In the genomic region with DNA sequence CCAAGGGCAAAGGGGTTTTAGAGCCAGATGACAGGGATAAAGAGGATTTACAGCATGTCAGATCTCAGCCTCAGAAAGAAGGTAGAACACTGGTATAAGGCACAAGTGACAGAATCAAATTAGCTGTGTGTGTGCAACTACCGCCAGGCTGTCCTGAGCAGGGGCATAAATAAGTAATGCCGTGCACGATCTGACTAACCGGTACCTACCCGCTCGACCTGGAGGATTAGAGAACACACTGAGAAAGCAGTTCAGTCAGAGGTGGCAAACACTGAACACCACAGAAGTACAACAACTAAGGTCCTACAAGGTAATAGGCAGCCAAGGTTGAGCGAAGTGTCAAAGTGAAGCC, we compare ENCODE assay signal across 9 mouse cellular contexts. TPM values are rescaled to one million over a fixed set of nuclear protein-coding genes. Genes with fewer than 3 reads are reported as not detected.
DNase-seq lines count a peak whose midpoint lies in the region; ATAC-seq lines count a peak whose summit lies in the region.
"Had no signal": no experiment of that assay in that cellular context is flagged by ENCODE, and none has a peak within 500 bp of the region (broad histone marks: within the 10 kb centered on the region; RNA-seq: fewer than 3 reads in every experiment).

No protein-coding gene starts in this region.

- no peaks in the 10 kb centered on the region for H3K27me3 ChIP-seq in neural tube, embryonic 11.5 days (ENCODE audit: control insufficient read depth, insufficient read depth, low read length)
- H3K27me3 ChIP-seq in liver, embryonic 16.5 days (ENCODE audit: control insufficient read depth, insufficient read depth, low read depth, low read length), result no peaks in the 10 kb centered on the region
- H3K27me3 ChIP-seq: megakaryocyte, embryonic 14.5 days had no signal

- H3K4me1 ChIP-seq in neural tube, embryonic 11.5 days (ENCODE audit: control insufficient read depth, insufficient read depth, low read length), result no peaks in the 10 kb centered on the region; the same call in 1 of the 2 replicates
- H3K4me1 ChIP-seq in liver, embryonic 16.5 days (ENCODE audit: control insufficient read depth, low read depth, low read length), result no peaks in the 10 kb centered on the region; the same call in 1 of the 2 replicates
- H3K4me1 ChIP-seq: megakaryocyte, embryonic 14.5 days had no signal

- 53% methylated on average over 7 of the region's 7 CpGs for WGBS in neural tube, embryonic 11.5 days
- 43% methylated on average over 7 of the region's 7 CpGs for WGBS in liver, embryonic 16.5 days (ENCODE audit: insufficient replicate concordance)

- H3K36me3 ChIP-seq in neural tube, embryonic 11.5 days (ENCODE audit: control insufficient read depth, insufficient read depth, low read length), result no peaks in the 10 kb centered on the region
- H3K36me3 ChIP-seq in liver, embryonic 16.5 days (ENCODE audit: control insufficient read depth, insufficient read depth), result no peaks in the 10 kb centered on the region

- H3K9me3 ChIP-seq in neural tube, embryonic 11.5 days (ENCODE audit: control insufficient read depth, low read length), result no peaks in the 10 kb centered on the region
- H3K9me3 ChIP-seq in liver, embryonic 16.5 days (replicated peaks; ENCODE audit: control insufficient read depth, low read length), result no peaks in the 10 kb centered on the region

- DNase-seq in frontal cortex, postnatal 36 days (ENCODE audit: low spot score in 2 of 2), result no peak
- DNase-seq in neural tube, embryonic 11.5 days (ENCODE audit: low spot score), result no peak
- DNase-seq in neural tube, embryonic 10.5 days (ENCODE audit: extremely low spot score, low spot score), result no peak
- DNase-seq in urinary bladder, postnatal 14 days (ENCODE audit: low spot score), result no peak
- no peak for DNase-seq in thymus, postnatal 36 days
- no peak for DNase-seq in frontal cortex, adult 2 months (ENCODE audit: extremely low spot score in 1 of 2, low spot score in 1 of 2)

- H3K4me2 ChIP-seq in neural tube, embryonic 11.5 days (ENCODE audit: low read depth), result peak overlapping the region; percentile 50
- peak overlapping the region; percentile 48 for H3K4me2 ChIP-seq in liver, embryonic 16.5 days (ENCODE audit: low read depth, low read length)

- H3K4me3 ChIP-seq in neural tube, embryonic 11.5 days (ENCODE audit: low read depth, low read length), result peak overlapping the region; percentile 23
- H3K4me3 ChIP-seq in liver, embryonic 16.5 days (ENCODE audit: low read depth, low read length), result peak overlapping the region; percentile 22
- H3K4me3 ChIP-seq: megakaryocyte, embryonic 14.5 days had no signal

- H3K27ac ChIP-seq in neural tube, embryonic 11.5 days (ENCODE audit: low read depth, low read length), result no peak overlapping the region
- H3K27ac ChIP-seq in liver, embryonic 16.5 days (ENCODE audit: low read length), result no peak overlapping the region

- peak overlapping the region; percentile 45 for H3K9ac ChIP-seq in neural tube, embryonic 11.5 days (ENCODE audit: low read length)
- H3K9ac ChIP-seq in liver, embryonic 16.5 days (ENCODE audit: low read depth, low read length), result no peak overlapping the region

- ATAC-seq in frontal cortex, adult (ENCODE audit: low TSS enrichment), result peak; percentile 27; the same call in 1 of the 2 replicates
- no peak; the same call in 1 of the 2 replicates for ATAC-seq in neural tube, embryonic 11.5 days (ENCODE audit: insufficient read depth, low FRiP score, low TSS enrichment)
- ATAC-seq in liver, embryonic 16.5 days (ENCODE audit: low read depth), result no peak

RNA-seq across cellular contexts. Expression of a gene that starts 15.8 kb away (rescaled TPM):
- 9.6 and 10.1 TPM in 2 replicates for polyA plus RNA-seq in neural tube, embryonic 11.5 days (2014; fragmentation: Nextera tagmentation; extraction: Ambion mirVana)
- polyA plus RNA-seq in liver, embryonic 16.5 days (2015; fragmentation: Nextera tagmentation; extraction: Ambion mirVana), result 1.2 TPM in 2 replicates
- polyA plus RNA-seq in frontal cortex, adult 2 months (2012; rRNA removed), result 9.1 and 9.5 TPM in 2 replicates
